Mouse (Mus musculus): ENCODE results near the gene B3glct.

The B3glct gene

DNA sequence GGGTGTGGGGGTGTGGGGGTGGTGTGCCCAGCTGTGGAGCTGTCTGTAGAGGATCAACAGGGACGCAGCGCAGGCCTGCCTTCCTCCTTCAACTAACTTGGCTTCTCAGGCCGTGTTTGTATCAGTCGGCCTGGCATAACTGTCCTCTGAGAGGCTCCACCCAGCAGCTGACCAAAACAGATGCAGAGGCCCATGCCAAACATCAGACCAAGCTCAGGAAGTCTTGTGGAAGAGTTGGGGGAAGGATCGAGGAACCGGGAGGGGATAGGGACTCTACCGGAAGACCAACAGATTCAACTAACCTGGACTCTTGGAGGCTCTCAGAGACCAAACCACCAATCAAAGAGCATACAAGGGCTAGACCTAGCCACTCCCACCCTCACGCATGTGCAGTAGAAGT is 91.6 kb downstream of the B3glct start:
- POLR2A ChIA-PET, result no interaction called here

DNA sequence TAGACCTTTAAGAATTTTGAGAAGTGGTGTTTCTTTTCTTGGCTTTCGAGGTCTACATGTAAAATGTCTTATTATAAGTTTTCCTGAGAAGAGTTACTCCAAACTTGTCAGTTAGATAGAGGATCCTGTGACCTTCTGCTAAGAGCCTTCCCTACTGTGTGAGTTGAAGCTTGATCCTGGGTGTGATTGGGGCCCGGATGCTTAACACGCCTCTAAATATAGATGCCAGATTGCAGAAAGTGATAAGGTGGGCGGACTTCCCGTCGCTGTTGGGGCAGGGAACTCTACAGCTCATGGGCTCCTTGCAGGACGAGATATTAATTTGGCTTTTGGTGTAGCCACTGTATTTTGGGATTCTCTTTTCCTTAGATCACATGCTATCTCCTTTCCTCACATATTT is 98.0 kb downstream of the B3glct start:
- POLR2A ChIA-PET, result interaction anchor here in 1 of 4 experiments (1.0 kb wide), 1 partner anchor 29 kb away, joined by 3 read pairs; no protein-coding TSS in a partner anchor
- CTCF ChIA-PET, result interaction anchor here in 2 of 4 experiments (0.5 to 1.3 kb wide), 2 partner anchors 12 to 40 kb away, joined by 4 to 7 read pairs; no protein-coding TSS in a partner anchor

More for the DNA sequence above, 91.6 kb downstream of the B3glct start:
- CTCF ChIA-PET, result interaction anchor here in 2 of 4 experiments (0.6 to 1.5 kb wide), 4 partner anchors 12 to 275 kb away, joined by 3 to 6 read pairs (median 4); no protein-coding TSS in a partner anchor

DNA sequence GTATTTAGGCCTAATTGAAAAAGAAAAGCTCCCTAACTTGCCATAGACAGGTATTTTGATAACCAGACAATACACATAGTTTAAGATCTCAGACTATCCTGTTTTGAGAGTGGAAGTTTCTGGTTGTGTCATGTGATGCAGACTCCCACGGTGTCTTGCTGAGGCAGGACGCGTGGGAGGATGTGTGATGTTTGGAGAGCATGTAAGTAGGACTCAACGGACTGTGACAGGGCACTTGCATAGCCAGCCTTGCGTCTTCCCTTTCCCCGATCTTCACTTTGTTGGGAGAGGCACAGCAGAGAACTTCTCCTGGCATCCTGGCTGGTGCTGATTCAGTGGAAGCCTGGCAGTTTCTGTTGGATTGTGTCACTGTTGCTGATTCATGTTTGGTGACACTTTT is 101.7 kb downstream of the B3glct start:
- ChIA-PET POLR2A (interaction anchor here in 1 of 4 experiments (0.6 kb wide), 1 partner anchor 60 kb away, joined by 3 read pairs; no protein-coding TSS in a partner anchor), CTCF (interaction anchor here in 2 of 4 experiments (0.6 to 1.3 kb wide), 3 partner anchors 14 to 250 kb away, joined by 3 to 4 read pairs (median 3); no protein-coding TSS in a partner anchor)

DNA sequence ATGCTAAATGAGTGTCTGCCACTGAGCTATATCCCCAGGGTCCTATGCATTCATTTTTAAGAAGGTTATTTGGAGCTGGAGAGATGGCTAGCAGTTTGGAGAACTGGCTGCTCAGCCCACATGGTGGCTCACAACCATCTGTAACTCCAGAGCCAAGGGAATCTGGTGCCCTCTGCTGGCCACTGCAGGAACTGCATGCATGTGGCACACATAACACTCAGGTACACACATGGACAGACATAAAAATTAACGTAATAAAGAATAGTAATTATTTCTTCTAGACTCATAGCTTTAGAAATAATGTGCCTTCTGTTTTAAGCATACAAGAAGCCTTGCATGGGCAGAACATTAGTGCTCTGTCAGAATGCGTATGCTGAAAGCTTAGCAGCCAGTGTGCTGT is 102.4 kb downstream of the B3glct start:
- CTCF ChIA-PET, result interaction anchor here in 2 of 4 experiments (0.8 to 1.3 kb wide), 3 partner anchors 10 to 87 kb away, joined by 3 read pairs; no protein-coding TSS in a partner anchor
- POLR2A ChIA-PET, result interaction anchor here in 1 of 4 experiments (0.6 kb wide), 1 partner anchor 61 kb away, joined by 3 read pairs; no protein-coding TSS in a partner anchor

DNA sequence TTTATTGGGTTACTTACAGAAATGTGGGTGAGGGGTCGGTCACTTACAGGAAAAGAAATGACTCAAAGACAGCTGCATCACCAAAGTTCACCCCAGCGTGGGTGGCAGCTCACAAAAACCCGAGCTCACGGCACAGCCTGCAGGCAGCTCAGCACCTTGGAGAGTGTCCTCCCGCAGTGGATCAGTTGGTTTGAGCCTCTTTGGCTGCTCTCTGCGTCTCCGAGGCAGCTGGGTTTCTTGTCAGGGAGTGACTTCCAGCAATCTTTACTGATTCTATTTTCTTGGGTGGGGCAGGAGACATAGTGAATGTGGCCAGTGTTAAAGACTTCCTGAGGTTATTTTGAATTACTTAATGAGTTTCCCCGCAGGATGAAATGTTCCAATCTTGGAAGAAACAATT is 112.1 kb downstream of the B3glct start:
- POLR2A ChIA-PET, result interaction anchor here (0.7 to 1.5 kb wide), 6 partner anchors 20 to 401 kb away, joined by 3 to 4 read pairs (median 3); no protein-coding TSS in a partner anchor
- CTCF ChIA-PET, result interaction anchor here in 3 of 4 experiments (0.6 to 1.4 kb wide), 4 partner anchors 9 to 38 kb away, joined by 3 to 8 read pairs (median 4); no protein-coding TSS in a partner anchor

DNA sequence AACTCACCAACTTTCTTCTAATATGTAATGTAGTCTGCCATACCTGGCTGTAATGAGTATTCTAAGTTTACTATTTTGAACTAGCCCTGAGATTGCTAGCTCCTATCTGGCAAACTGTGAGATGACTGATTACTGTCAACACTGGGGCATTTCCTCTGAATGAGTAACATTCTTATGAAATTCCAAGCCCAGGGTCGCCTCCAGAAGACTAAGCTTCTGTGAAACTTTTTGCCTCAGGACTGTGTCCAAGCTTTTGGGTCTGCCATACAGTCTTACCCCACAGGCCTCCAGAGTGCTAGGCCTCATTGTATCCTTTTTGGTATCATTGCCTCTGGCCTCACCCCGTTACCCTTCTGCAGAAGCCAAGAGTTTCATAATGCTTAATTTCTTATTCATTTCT is 132.0 kb downstream of the B3glct start:
- ChIA-PET POLR2A (interaction anchor here in 1 of 4 experiments (0.6 kb wide), 1 partner anchor 20 kb away, joined by 3 read pairs; no protein-coding TSS in a partner anchor), CTCF (interaction anchor here in 2 of 4 experiments (1.1 to 1.3 kb wide), 2 partner anchors 21 kb away, joined by 4 to 5 read pairs; no protein-coding TSS in a partner anchor)

DNA sequence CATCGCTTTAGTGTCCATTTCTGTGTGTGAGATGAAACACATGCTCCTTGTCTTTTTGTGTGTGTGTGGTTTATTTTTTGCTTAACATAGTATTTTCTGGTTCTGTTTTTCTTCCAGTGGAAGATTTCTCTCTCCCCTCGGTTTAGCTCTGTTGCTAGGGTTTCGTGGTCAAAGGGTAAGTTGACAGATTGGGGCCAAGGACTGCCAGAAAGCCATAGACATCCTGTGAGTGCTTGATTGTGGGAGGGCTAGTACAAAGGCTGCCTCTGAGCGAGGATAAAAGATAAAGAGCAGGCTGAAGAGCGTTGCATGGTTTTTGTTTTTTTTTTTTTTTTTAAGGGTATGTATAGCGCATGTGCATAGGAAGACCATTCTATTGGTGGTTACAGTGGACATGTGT is 133.8 kb downstream of the B3glct start:
- CTCF ChIA-PET, result interaction anchor here in 1 of 4 experiments (0.6 kb wide), 1 partner anchor 60 kb away, joined by 6 read pairs; no protein-coding TSS in a partner anchor
- POLR2A ChIA-PET, result no interaction called here
